18 mouse cellular contexts compared by ENCODE assay signal in the genomic region with DNA sequence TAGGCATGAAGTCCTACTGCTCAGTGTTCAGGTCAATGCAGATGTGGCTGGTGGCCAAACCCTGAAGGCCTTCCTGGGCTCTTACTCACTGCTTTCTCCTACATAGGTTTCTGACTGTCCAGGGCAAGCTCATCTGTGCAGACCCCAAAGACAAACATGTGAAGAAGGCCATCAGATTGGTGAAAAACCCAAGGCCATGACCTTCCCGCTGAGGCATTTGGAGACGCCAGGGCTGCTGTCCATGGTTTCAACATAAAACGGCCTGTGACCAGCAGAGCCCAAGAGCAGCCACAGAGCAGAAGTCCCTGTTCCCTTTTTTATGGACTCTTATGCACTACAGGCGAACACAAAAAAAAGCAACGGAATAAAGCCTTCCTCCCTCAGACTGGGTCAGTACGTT. TPM values are rescaled to one million over a fixed set of nuclear protein-coding genes. Genes with fewer than 3 reads are reported as not detected.
DNase-seq lines count a peak whose midpoint lies in the region; ATAC-seq and TF ChIP-seq lines count a peak whose summit lies in the region.
"Had no signal": no experiment of that assay in that cellular context is flagged by ENCODE, and none has a peak within 500 bp of the region (broad histone marks: within the 10 kb centered on the region; RNA-seq: fewer than 3 reads in every experiment).

No protein-coding gene starts in this region.

- in situ Hi-C loops in CH12.LX (cut with MboI; ENCODE audit: low pct_ligation_motif_present, low pct_unique_long_range_greater_than_20kb, low sequenced_read_pairs) = no loop called here

- no peak for TF ChIP-seq EP300 in CH12.LX (IDR thresholded peaks at IDR 0.05; ENCODE audit: low read length)

- H3K27me3 ChIP-seq in liver, adult 2 months (ENCODE audit: control insufficient read depth, insufficient read depth, low read length) = no peaks in the 10 kb centered on the region
- H3K27me3 ChIP-seq in CH12.LX (replicated peaks) = no peaks in the 10 kb centered on the region
- H3K27me3 ChIP-seq: forebrain, embryonic 12.5 days; intestine, embryonic 15.5 days had no signal

- TF ChIP-seq CTCF in liver, adult 2 months (IDR thresholded peaks at IDR 0.05; ENCODE audit: low read depth, low read length) = no peak
- no peak for TF ChIP-seq CTCF in CH12.LX (conservative IDR thresholded peaks at IDR 0.05 in 1 of 2, IDR thresholded peaks at IDR 0.05 in 1 of 2; ENCODE audit: low read depth in 2 of 2, low read length in 2 of 2)

- no peak overlapping the region; the same call in 1 of the 2 replicates for H3K4me2 ChIP-seq in CH12.LX (ENCODE audit: insufficient read depth, low read depth, poor library complexity, severe bottlenecking)
- H3K4me2 ChIP-seq: heart, embryonic 15.5 days; intestine, embryonic 15.5 days had no signal

- ATAC-seq in megakaryocyte, adult 5-6 weeks (ENCODE audit: poor library complexity, severe bottlenecking) = peak; percentile 79

- WGBS in liver, adult 2 months = 76% methylated on average over 6 of the region's 6 CpGs

- H3K4me3 ChIP-seq in liver, adult 2 months (ENCODE audit: insufficient read depth, low read depth, low read length) = no peak overlapping the region
- H3K4me3 ChIP-seq in CH12.LX (replicated peaks in 1 of 3; ENCODE audit: low read depth in 2 of 3, low read length in 2 of 3, poor library complexity in 1 of 3) = peak overlapping the region in 1 of 3 experiments; percentile 6
- H3K4me3 ChIP-seq: forebrain, embryonic 12.5 days; heart, embryonic 15.5 days; hindbrain, embryonic 10.5 days; intestine, embryonic 15.5 days had no signal

- H3K9ac ChIP-seq in liver, adult 2 months (ENCODE audit: low read depth, low read length) = no peak overlapping the region
- H3K9ac ChIP-seq in CH12.LX (ENCODE audit: insufficient read depth, low read depth) = no peak overlapping the region
- H3K9ac ChIP-seq: heart, embryonic 15.5 days; intestine, embryonic 15.5 days had no signal

- H3K36me3 ChIP-seq in liver, adult 2 months (ENCODE audit: control insufficient read depth, insufficient read depth, low read length) = no peaks in the 10 kb centered on the region
- H3K36me3 ChIP-seq in CH12.LX (replicated peaks in 1 of 2; ENCODE audit: control insufficient read depth in 1 of 2, insufficient read depth in 1 of 2, low read length in 1 of 2) = no peaks in the 10 kb centered on the region
- H3K36me3 ChIP-seq: forebrain, embryonic 12.5 days; heart, embryonic 15.5 days; hindbrain, embryonic 10.5 days; intestine, embryonic 15.5 days had no signal

- H3K4me1 ChIP-seq in liver, adult 2 months (ENCODE audit: control insufficient read depth, insufficient read depth, low read length) = no peaks in the 10 kb centered on the region
- peaks cover 38 to 65% of the 10 kb centered on the region in 2 experiments for H3K4me1 ChIP-seq in CH12.LX (ENCODE audit: control insufficient read depth in 1 of 2, insufficient read depth in 2 of 2)
- H3K4me1 ChIP-seq: intestine, embryonic 15.5 days had no signal

- no peak overlapping the region for H3K27ac ChIP-seq in liver, adult 2 months (replicated peaks; ENCODE audit: insufficient read depth, low read depth, low read length)
- 0 out of 2 replicates have a peak overlapping the region, but pooled peaks have one; percentile 4 for H3K27ac ChIP-seq in CH12.LX (ENCODE audit: insufficient read depth, low read depth)
- H3K27ac ChIP-seq: heart, embryonic 15.5 days; intestine, embryonic 15.5 days had no signal

- H3K79me2 ChIP-seq in liver, adult 2 months (ENCODE audit: control insufficient read depth, insufficient read depth, low read length) = no peaks in the 10 kb centered on the region
- H3K79me2 ChIP-seq in CH12.LX (replicated peaks; ENCODE audit: control insufficient read depth, extremely low read depth, insufficient read depth, poor library complexity, severe bottlenecking) = no peaks in the 10 kb centered on the region

- TF ChIP-seq RAD21 in CH12.LX (IDR thresholded peaks at IDR 0.05; ENCODE audit: low read depth, low read length) = no peak

- TF ChIP-seq POLR2A in liver, adult 2 months (IDR thresholded peaks at IDR 0.05; ENCODE audit: extremely low read depth, insufficient read depth, low read length) = no peak
- TF ChIP-seq POLR2A in CH12.LX (IDR thresholded peaks at IDR 0.05; ENCODE audit: low read depth, low read length) = no peak

- dilution Hi-C loops in CH12.LX (cut with MboI; ENCODE audit: extremely low pct_ligation_motif_present, extremely low pct_unique_long_range_greater_than_20kb, low sequenced_read_pairs) = no loop called here

- H3K9me3 ChIP-seq in CH12.LX (replicated peaks; ENCODE audit: low read length) = no peaks in the 10 kb centered on the region
- H3K9me3 ChIP-seq: forebrain, embryonic 12.5 days; heart, embryonic 15.5 days; hindbrain, embryonic 10.5 days; intestine, embryonic 15.5 days had no signal

- DNase-seq in liver, adult 2 months (ENCODE audit: extremely low read depth, low read depth, low spot score) = peak; percentile 22
- DNase-seq in liver (no peak), CH12.LX (ENCODE audit: extremely low read depth) (no peak)
- peak; percentile 46 for DNase-seq in adrenal gland, postnatal 25 days
- DNase-seq in cerebellum, adult 18-20 months = no peak
- DNase-seq in heart, adult 8-10 months (ENCODE audit: low spot score) = no peak
- DNase-seq: cerebellum, adult 8-10 months; kidney, postnatal 10 days; left cerebral cortex, postnatal 4 days; lung, adult 2 months; right cerebral cortex, adult 18-20 months; spleen, adult 18-20 months had no signal

TF ChIP-seq in CH12.LX, 34 proteins besides CTCF, POLR2A, EP300 and RAD21 (continues in another document):
- TF ChIP-seq TCF12 (IDR thresholded peaks at IDR 0.05; ENCODE audit: low read depth, low read length) (no peak), MAX (IDR thresholded peaks at IDR 0.05; ENCODE audit: low read length) (no peak), SMC3 (IDR thresholded peaks at IDR 0.05; ENCODE audit: low read depth, low read length) (no peak), MAFK (IDR thresholded peaks at IDR 0.05; ENCODE audit: insufficient replicate concordance, low read length) (no peak), CHD2 (IDR thresholded peaks at IDR 0.05; ENCODE audit: low read length) (no peak), HCFC1 (IDR thresholded peaks at IDR 0.05; ENCODE audit: low read depth, low read length) (no peak), ZKSCAN1 (IDR thresholded peaks at IDR 0.05; ENCODE audit: borderline replicate concordance, low read depth, low read length) (no peak), GABPA (IDR thresholded peaks at IDR 0.05; ENCODE audit: insufficient replicate concordance, low read depth, low read length) (no peak), E2F4 (IDR thresholded peaks at IDR 0.05; ENCODE audit: insufficient replicate concordance, low read depth, low read length) (no peak), NRF1 (IDR thresholded peaks at IDR 0.05; ENCODE audit: low read depth, low read length) (no peak), SIN3A (IDR thresholded peaks at IDR 0.05; ENCODE audit: low read length) (no peak), IRF4 (IDR thresholded peaks at IDR 0.05; ENCODE audit: low read depth, low read length) (no peak), ETS1 (conservative IDR thresholded peaks at IDR 0.05; ENCODE audit: low read depth, low read length) (no peak)

RNA-seq across cellular contexts. Expression of gene Ccl17, which starts 1.4 kb away (rescaled TPM):
- not detected in 2 replicates for total RNA-seq in liver, adult 2 months (2014; rRNA removed)
- polyA plus RNA-seq in liver, adult 2 months (2012; rRNA removed) = 0.21 and 0.22 TPM in 2 replicates
- total RNA-seq in CH12.LX (2012; rRNA removed) (2.1 and 2.2 TPM in 2 replicates), CH12.LX (2014; rRNA removed) (2.5 and 2.6 TPM in 2 replicates)
- polyA plus RNA-seq in CH12.LX (2012; ENCODE audit: insufficient read length, low read depth) = 1.3 and 2.5 TPM in 2 replicates
- 0.70 TPM in 1 of 2 replicates, not detected in the other for total RNA-seq in adrenal gland, postnatal 25 days (2021)
- total RNA-seq in megakaryocyte, adult 5-6 weeks (2015) = 2.4 TPM in 1 of 2 replicates, not detected in the other
- total RNA-seq in megakaryocyte, adult 5-6 weeks (2017) = 1.4 TPM in 1 of 2 replicates, not detected in the other
- total RNA-seq in heart, adult 8-10 months (2022) = not detected
- total RNA-seq: MEL had no signal
- polyA plus RNA-seq: hindbrain, embryonic 10.5 days; intestine, embryonic 15.5 days had no signal

RNA-seq across cellular contexts. Expression of gene Coq9, which starts 26.5 kb away (rescaled TPM):
- total RNA-seq in liver, adult 2 months (2014; rRNA removed) = 148 and 183 TPM in 2 replicates
- 280 and 359 TPM in 2 replicates for polyA plus RNA-seq in liver, adult 2 months (2012; rRNA removed)
- 68.5 and 82.2 TPM in 2 replicates for total RNA-seq in CH12.LX (2012; rRNA removed)
- total RNA-seq in CH12.LX (2014; rRNA removed) = 44.2 and 48.5 TPM in 2 replicates
- polyA plus RNA-seq in CH12.LX (2012; ENCODE audit: insufficient read length, low read depth) = 68.8 and 97.0 TPM in 2 replicates
- 199 and 209 TPM in 2 replicates for total RNA-seq in adrenal gland, postnatal 25 days (2021)
- total RNA-seq in megakaryocyte, adult 5-6 weeks (2015) = 12.8 and 16.6 TPM in 2 replicates
- total RNA-seq in megakaryocyte, adult 5-6 weeks (2017) = 22.1 and 24.8 TPM in 2 replicates
- total RNA-seq in heart, adult 8-10 months (2022) = 100 to 1,000 TPM; 675 to 794 (median 735) TPM

RNA-seq across cellular contexts. Expression of gene Ciapin1, which starts 26.5 kb away (rescaled TPM):
- total RNA-seq in liver, adult 2 months (2014; rRNA removed) = 9.5 and 11.9 TPM in 2 replicates
- 48.9 and 57.3 TPM in 2 replicates for polyA plus RNA-seq in liver, adult 2 months (2012; rRNA removed)
- total RNA-seq in CH12.LX (2012; rRNA removed) (83.1 and 99.8 TPM in 2 replicates), CH12.LX (2014; rRNA removed) (89.4 and 97.1 TPM in 2 replicates)
- polyA plus RNA-seq in CH12.LX (2012; ENCODE audit: insufficient read length, low read depth) = 139 and 189 TPM in 2 replicates
- 112 and 175 TPM in 2 replicates for total RNA-seq in adrenal gland, postnatal 25 days (2021)
- total RNA-seq in megakaryocyte, adult 5-6 weeks (2015) = 13.0 and 28.9 TPM in 2 replicates
- total RNA-seq in megakaryocyte, adult 5-6 weeks (2017) = 13.5 and 19.5 TPM in 2 replicates
- 10 to 100 TPM; 72.2 to 85.6 (median 78.5) TPM for total RNA-seq in heart, adult 8-10 months (2022)

RNA-seq across cellular contexts. Expression of gene Cx3cl1, which starts 39.8 kb away (rescaled TPM):
- total RNA-seq in liver, adult 2 months (2014; rRNA removed) = 0.55 and 1.0 TPM in 2 replicates
- 0.82 and 1.1 TPM in 2 replicates for polyA plus RNA-seq in liver, adult 2 months (2012; rRNA removed)
- 2.5 and 3.7 TPM in 2 replicates for total RNA-seq in CH12.LX (2012; rRNA removed)
- 0.19 TPM in 1 of 2 replicates, not detected in the other for total RNA-seq in CH12.LX (2014; rRNA removed)
- polyA plus RNA-seq in CH12.LX (2012; ENCODE audit: insufficient read length, low read depth) = 4.2 and 4.6 TPM in 2 replicates
- total RNA-seq in adrenal gland, postnatal 25 days (2021) = 23.0 and 25.2 TPM in 2 replicates
- total RNA-seq in megakaryocyte, adult 5-6 weeks (2015) = 0.13 and 0.18 TPM in 2 replicates
- total RNA-seq in megakaryocyte, adult 5-6 weeks (2017) = not detected in 2 replicates
- total RNA-seq in heart, adult 8-10 months (2022) = 1 to 10 TPM; 5.7 to 8.2 (median 7.2) TPM
- total RNA-seq: MEL had no signal

RNA-seq across cellular contexts. Expression of gene Polr2c, which starts 45.6 kb away (rescaled TPM):
- 27.4 and 31.7 TPM in 2 replicates for total RNA-seq in liver, adult 2 months (2014; rRNA removed)
- 44.1 and 47.3 TPM in 2 replicates for polyA plus RNA-seq in liver, adult 2 months (2012; rRNA removed)
- 93.2 and 102 TPM in 2 replicates for total RNA-seq in CH12.LX (2012; rRNA removed)
- 120 and 130 TPM in 2 replicates for total RNA-seq in CH12.LX (2014; rRNA removed)
- polyA plus RNA-seq in CH12.LX (2012; ENCODE audit: insufficient read length, low read depth) = 134 and 141 TPM in 2 replicates
- total RNA-seq in adrenal gland, postnatal 25 days (2021) = 62.1 and 66.2 TPM in 2 replicates
- 44.1 and 46.4 TPM in 2 replicates for total RNA-seq in megakaryocyte, adult 5-6 weeks (2015)
- total RNA-seq in megakaryocyte, adult 5-6 weeks (2017) = 40.3 and 43.5 TPM in 2 replicates
- total RNA-seq in heart, adult 8-10 months (2022) = 10 to 100 TPM; 65.4 to 71.4 (median 68.7) TPM

Comparison
In these comparisons a context has a peak if more than half of its experiments do, and no peak if none do; other contexts are left out.
1. DNase-seq: peak in liver, adult 2 months (single experiment) and adrenal gland, postnatal 25 days (single experiment); none in liver (single experiment), CH12.LX (single experiment), cerebellum, adult 18-20 months (0 of 2) and heart, adult 8-10 months (single experiment).